Mouse (Mus musculus) ovary, postnatal 36 days (tissue): Measurements from ENCODE around the gene Arf3.
"Not testable (repeated sequence)": the region's sequence is repeated elsewhere in the genome, so short reads cannot be mapped to it uniquely, and the experiment has no call there.

ENCODE experiments used
- DNase-seq: peaks from one replicate; pipeline ENCODE4 v3.0.0; 2022; ENCODE audit warnings: low spot score, mixed read lengths

The Arf3 gene

GRCm38 (mm10) chr15:98754125-98754524 lies 8.9 kb downstream of the Arf3 start:
- no peak for DNase-seq

GRCm38 (mm10) chr15:98753021-98753423 lies 10.0 kb downstream of the Arf3 start:
- DNase-seq: no peak

- DNase-seq: no peak
Observed at GRCm38 (mm10) chr15:98749093-98749492, 13.9 kb downstream of the Arf3 start.

GRCm38 (mm10) chr15:98747296-98747695 lies 15.7 kb downstream of the Arf3 start:
- no peak for DNase-seq

- DNase-seq: no peak
Observed at GRCm38 (mm10) chr15:98746344-98746965, 16.6 kb downstream of the Arf3 start.

GRCm38 (mm10) chr15:98743863-98744262 lies 19.2 kb downstream of the Arf3 start:
- not testable (repeated sequence) for DNase-seq

GRCm38 (mm10) chr15:98742766-98743428 lies 20.1 kb downstream of the Arf3 start:
- no peak for DNase-seq

- no peak for DNase-seq
Observed at GRCm38 (mm10) chr15:98740219-98740618, 22.8 kb downstream of the Arf3 start.

GRCm38 (mm10) chr15:98738796-98739195 lies 24.2 kb downstream of the Arf3 start:
- DNase-seq: no peak

GRCm38 (mm10) chr15:98737881-98738280 lies 25.1 kb downstream of the Arf3 start:
- peak; percentile 31 for DNase-seq

GRCm38 (mm10) chr15:98736521-98736920 lies 26.5 kb downstream of the Arf3 start:
- DNase-seq: no peak

GRCm38 (mm10) chr15:98733976-98734566 lies 28.9 kb downstream of the Arf3 start:
- DNase-seq: no peak

GRCm38 (mm10) chr15:98733370-98733769 lies 29.6 kb downstream of the Arf3 start:
- DNase-seq: no peak

- DNase-seq: no peak
Observed at GRCm38 (mm10) chr15:98732006-98732531, 30.9 kb downstream of the Arf3 start.

GRCm38 (mm10) chr15:98730790-98731189 lies 32.2 kb downstream of the Arf3 start:
- DNase-seq: no peak

- DNase-seq: no peak
Observed at GRCm38 (mm10) chr15:98729791-98730545, 33.0 kb downstream of the Arf3 start.

GRCm38 (mm10) chr15:98728366-98728765 lies 34.6 kb downstream of the Arf3 start:
- no peak for DNase-seq

- peak; percentile 67 for DNase-seq
Observed at GRCm38 (mm10) chr15:98727443-98728321, 35.3 kb downstream of the Arf3 start, which contains the start of gene Fkbp11. Gene Fkbp11, minus strand, starts transcription at chr15:98728198.

- DNase-seq: no peak
Observed at GRCm38 (mm10) chr15:98726746-98727145, 36.3 kb downstream of the Arf3 start.

GRCm38 (mm10) chr15:98726079-98726478 lies 36.9 kb downstream of the Arf3 start:
- DNase-seq: no peak

- DNase-seq: no peak
Observed at GRCm38 (mm10) chr15:98724441-98724840, 38.6 kb downstream of the Arf3 start.
